Mouse (Mus musculus): ENCODE data around the gene Olfr1423. TPM values are rescaled to one million over a fixed set of nuclear protein-coding genes. Genes with fewer than 3 reads are reported as not detected.
"Not testable (repeated sequence)": the region's sequence is repeated elsewhere in the genome, so short reads cannot be mapped to it uniquely, and the experiment has no call there.

Gene Olfr1423
- not detected in 2 replicates for polyA plus RNA-seq (2012; ENCODE audit: insufficient read depth, insufficient read length, missing spikeins)

DNA sequence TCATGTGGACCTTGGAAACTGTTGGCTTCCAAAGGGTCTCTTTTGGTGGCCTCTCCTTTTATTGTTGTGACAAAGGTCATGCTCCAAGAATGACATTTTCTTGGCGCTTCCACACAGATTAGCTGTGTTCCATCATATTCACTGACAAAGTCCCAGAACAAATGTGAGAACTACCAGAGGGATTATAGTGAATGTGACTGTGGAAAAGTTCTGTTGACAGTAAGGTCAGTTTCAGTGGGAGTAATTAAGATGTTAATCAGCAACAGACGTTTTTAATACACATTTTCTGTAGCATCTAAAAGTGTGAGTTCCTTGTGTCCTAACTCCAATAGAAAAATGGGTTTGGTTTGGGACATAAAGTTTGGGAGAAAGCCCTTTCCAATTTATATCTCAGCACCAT lies at the start of gene Olfr1423:
Olfr1423 (minus strand) TSS at position 101 of the 400 bp plus-strand sequence.
- no peak within 1 kb of the TSS for H3K4me3 ChIP-seq (ENCODE audit: insufficient read depth, low read depth, low read length)
- H3K27ac ChIP-seq (replicated peaks; ENCODE audit: low read depth, low read length) = no peak within 1 kb of the TSS
- no peaks in the 10 kb centered on the region for H3K4me1 ChIP-seq (ENCODE audit: control insufficient read depth, insufficient read depth, insufficient read length, low read length)

DNA sequence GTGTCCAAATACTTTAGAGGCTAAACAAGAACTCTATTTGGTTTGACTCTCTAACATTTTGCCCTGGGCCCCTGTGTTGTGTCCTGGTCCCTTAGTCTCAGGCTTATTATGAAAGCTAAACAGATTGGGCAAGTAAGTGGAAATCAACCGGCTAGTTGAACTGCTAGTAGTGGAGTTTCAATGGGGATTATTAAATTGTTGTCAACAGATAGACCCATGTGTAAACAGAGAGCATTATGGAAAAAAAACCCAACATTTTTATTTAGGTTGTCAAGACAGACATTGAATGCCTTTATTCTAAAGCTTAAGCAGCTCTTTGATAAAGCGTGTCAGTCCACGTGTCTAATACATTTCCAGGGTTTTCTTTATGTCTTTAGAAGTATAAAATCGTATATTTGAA lies 36.5 kb upstream of the Olfr1423 start, which contains the start of gene Olfr1425:
Olfr1425 (minus strand) TSS at position 101 of the 400 bp plus-strand sequence.
- H3K4me1 ChIP-seq (ENCODE audit: control insufficient read depth, insufficient read depth, insufficient read length, low read length); H3K4me3 ChIP-seq (ENCODE audit: insufficient read depth, low read depth, low read length); H3K27ac ChIP-seq (replicated peaks; ENCODE audit: low read depth, low read length): not testable (repeated sequence)

DNA sequence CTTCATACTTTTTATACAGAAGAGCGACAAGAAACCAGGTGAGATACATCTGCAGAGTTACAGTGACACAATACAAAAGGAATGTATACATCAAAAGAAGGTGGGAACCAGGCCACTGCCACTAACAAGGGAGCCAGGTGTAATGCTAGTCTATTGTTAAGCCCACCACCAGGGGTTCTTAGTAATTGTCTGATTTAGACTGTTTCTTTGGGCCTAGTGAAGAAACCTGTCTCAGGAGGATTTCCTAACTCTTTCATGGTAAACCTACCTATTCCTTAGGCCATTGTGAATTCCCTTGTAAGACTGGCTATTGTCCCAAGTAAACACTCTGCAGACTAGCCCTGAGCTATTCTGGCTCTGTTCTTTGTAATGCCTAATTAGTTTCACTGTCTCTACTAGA lies 28.4 kb upstream of the Olfr1423 start:
- H3K4me3 ChIP-seq (ENCODE audit: insufficient read depth, low read depth, low read length); H3K4me1 ChIP-seq (ENCODE audit: control insufficient read depth, insufficient read depth, insufficient read length, low read length); H3K27ac ChIP-seq (replicated peaks; ENCODE audit: low read depth, low read length): not testable (repeated sequence)

DNA sequence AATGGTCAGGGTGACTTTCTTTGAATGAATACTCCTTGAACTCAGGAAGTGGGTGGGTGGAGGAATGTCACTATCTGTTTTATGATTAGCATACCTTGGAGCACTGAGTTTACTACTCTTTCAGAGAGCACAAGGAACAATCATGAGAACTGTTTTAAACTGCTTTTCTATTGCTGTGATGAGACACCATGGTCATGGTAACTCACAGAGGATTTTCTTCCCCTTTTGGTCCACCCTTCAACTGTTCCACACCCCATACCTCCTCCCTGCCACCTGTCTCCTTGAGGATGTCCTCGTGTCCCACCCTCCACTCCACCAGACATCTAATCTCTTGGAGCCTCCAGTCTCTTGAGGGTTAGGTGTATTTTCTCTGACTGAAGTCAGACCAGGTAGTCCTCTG lies 26.7 kb upstream of the Olfr1423 start:
- H3K4me1 ChIP-seq (ENCODE audit: control insufficient read depth, insufficient read depth, insufficient read length, low read length); H3K4me3 ChIP-seq (ENCODE audit: insufficient read depth, low read depth, low read length); H3K27ac ChIP-seq (replicated peaks; ENCODE audit: low read depth, low read length): not testable (repeated sequence)

DNA sequence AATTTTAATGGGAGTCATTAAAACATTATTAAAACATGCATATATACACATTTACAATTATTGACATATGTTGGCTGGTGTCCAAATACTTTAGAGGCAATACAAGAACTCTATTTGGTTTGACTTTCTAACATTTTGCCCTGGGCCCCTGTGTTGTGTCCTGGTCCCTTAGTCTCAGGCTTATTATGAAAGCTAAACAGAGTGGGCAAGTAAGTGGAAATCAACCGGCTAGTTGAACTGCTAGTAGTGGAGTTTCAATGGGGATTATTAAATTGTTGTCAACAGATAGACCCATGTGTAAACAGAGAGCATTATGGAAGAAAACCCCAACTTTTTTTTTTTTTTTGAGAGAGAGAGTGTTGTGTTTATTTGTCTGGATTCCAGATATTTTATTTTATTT lies 21.5 kb upstream of the Olfr1423 start, which contains the start of gene Olfr1424:
Olfr1424 (minus strand) TSS at position 101 of the 400 bp plus-strand sequence.
- not testable (repeated sequence) for H3K4me3 ChIP-seq (ENCODE audit: insufficient read depth, low read depth, low read length); H3K4me1 ChIP-seq (ENCODE audit: control insufficient read depth, insufficient read depth, insufficient read length, low read length); H3K27ac ChIP-seq (replicated peaks; ENCODE audit: low read depth, low read length)

DNA sequence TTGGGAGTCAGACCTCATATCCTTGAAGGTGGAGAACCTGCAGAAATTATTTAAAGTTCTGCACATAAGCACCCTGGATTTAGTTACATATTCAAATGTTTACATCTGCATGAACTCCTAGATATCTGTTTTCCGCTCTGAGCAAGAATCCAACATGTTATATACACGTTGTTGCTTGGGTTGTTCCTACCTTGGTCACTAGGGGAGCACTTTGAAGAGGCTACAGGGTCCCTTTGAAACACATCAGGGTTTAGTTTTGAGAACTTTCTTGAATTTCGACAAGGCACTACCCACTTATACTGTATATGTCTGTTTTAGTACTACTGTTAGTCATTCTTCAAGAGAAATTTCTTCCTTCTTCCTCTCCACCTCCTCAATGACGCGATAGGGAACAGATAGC lies 2.0 kb upstream of the Olfr1423 start:
- H3K4me1 ChIP-seq (ENCODE audit: control insufficient read depth, insufficient read depth, insufficient read length, low read length) = no peaks in the 10 kb centered on the region
- H3K4me3 ChIP-seq (ENCODE audit: insufficient read depth, low read depth, low read length) = no peak overlapping the region
- no peak overlapping the region for H3K27ac ChIP-seq (replicated peaks; ENCODE audit: low read depth, low read length)

DNA sequence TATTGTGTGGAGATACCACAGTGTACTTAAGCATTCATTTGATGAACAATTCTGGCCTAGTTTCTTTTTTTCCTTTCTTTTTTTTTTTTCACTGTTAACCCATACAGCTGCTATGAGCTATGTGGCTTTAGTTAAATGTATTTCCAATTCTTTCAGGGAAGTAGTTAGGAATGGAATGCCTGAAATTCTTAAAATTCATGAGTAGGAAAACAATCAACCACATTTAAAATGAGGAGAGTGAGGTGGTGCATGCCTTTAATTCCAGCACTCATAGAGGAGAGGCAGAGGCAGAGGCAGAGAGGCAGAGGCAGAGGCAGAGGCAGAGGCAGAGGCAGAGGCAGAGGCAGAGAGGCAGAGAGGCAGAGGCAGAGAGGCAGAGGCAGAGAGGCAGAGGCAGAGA lies 3.4 kb downstream of the Olfr1423 start:
- no peak overlapping the region for H3K27ac ChIP-seq (replicated peaks; ENCODE audit: low read depth, low read length)
- H3K4me1 ChIP-seq (ENCODE audit: control insufficient read depth, insufficient read depth, insufficient read length, low read length) = no peaks in the 10 kb centered on the region
- H3K4me3 ChIP-seq (ENCODE audit: insufficient read depth, low read depth, low read length) = no peak overlapping the region

DNA sequence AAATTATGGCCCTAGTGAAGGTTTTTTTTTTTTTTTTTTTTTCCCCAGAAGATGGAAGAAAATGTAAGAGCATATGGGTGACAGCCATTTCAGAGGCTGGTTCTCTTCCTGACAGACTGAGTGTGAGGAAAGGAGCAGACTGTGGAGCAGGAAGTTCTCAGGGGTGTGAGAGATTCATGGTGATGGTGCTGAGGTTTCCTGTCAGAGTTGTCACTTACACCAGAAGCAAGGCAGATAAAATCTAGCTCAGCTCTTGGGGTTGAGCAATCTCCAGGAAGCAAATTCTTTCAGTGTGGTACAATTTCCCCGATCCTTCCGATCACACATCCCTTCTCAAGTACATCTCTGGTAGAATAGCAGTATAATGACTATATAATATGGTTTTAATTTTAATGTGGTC lies 14.5 kb downstream of the Olfr1423 start:
- Histone ChIP-seq H3K27ac (replicated peaks; ENCODE audit: low read depth, low read length) (no peak overlapping the region), H3K4me3 (ENCODE audit: insufficient read depth, low read depth, low read length) (no peak overlapping the region), H3K4me1 (ENCODE audit: control insufficient read depth, insufficient read depth, insufficient read length, low read length) (no peaks in the 10 kb centered on the region)

DNA sequence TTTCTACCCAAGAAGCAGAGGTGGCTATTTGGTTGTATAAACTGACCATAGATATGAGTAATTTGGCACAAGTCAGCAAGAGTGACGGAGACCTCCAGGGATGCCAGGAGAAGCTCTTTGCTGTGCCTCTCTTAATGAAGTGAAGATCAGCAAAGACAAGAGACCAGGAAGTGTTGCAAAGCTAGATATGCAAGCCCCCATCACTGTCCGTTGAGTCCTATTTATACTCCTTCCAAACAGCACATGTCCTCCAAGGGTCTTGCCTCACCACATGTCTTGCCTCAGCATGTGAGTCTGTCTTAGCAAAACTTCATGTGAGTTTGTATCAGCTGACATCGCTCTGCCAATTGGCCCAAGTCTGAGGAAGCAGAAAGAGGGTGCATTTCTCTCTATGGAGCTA lies 15.8 kb downstream of the Olfr1423 start:
- H3K27ac ChIP-seq (replicated peaks; ENCODE audit: low read depth, low read length) = no peak overlapping the region
- H3K4me3 ChIP-seq (ENCODE audit: insufficient read depth, low read depth, low read length) = no peak overlapping the region
- no peaks in the 10 kb centered on the region for H3K4me1 ChIP-seq (ENCODE audit: control insufficient read depth, insufficient read depth, insufficient read length, low read length)

DNA sequence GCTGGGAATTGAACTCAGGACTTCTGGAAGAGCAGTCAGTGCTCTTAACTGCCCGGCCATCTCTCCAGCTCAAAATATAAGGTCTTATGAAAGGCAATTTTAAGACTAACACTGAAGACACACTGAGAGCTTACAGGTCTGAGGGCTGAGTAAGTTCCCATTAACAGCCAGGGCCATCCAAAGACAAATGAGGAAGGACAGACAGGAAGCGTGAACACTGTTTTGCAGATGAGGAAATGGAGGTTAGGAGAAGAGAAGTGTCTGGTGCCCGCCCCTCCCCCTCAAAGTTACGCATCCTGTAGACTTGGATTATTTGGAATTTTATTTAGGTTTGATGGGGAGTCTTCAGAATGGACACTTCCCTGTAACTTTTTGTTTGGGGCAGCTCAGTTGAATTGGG lies 17.0 kb downstream of the Olfr1423 start:
- no peak overlapping the region for H3K27ac ChIP-seq (replicated peaks; ENCODE audit: low read depth, low read length)
- H3K4me1 ChIP-seq (ENCODE audit: control insufficient read depth, insufficient read depth, insufficient read length, low read length) = no peaks in the 10 kb centered on the region
- H3K4me3 ChIP-seq (ENCODE audit: insufficient read depth, low read depth, low read length) = no peak overlapping the region

DNA sequence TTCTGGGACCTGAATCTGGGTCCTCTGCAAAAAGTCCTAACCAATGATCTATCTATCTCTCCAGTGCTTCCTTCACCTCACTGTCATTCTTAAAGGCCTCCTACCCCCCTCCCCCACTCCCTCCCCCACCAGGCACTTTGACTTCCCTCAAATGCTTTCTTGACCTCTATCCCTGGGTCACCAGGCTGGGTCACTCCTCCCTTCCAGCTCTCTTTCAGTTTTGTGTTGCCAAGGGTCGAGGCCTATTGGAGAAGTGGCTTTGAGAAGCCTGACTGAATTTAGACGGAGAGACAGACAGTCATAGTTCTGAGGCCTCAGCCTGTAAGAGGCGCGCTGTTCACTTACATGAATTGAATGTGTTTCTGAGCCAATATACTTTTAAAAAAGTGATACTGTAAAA lies 24.9 kb downstream of the Olfr1423 start:
- Histone ChIP-seq H3K4me1 (ENCODE audit: control insufficient read depth, insufficient read depth, insufficient read length, low read length) (no peaks in the 10 kb centered on the region), H3K4me3 (ENCODE audit: insufficient read depth, low read depth, low read length) (no peak overlapping the region), H3K27ac (replicated peaks; ENCODE audit: low read depth, low read length) (no peak overlapping the region)

DNA sequence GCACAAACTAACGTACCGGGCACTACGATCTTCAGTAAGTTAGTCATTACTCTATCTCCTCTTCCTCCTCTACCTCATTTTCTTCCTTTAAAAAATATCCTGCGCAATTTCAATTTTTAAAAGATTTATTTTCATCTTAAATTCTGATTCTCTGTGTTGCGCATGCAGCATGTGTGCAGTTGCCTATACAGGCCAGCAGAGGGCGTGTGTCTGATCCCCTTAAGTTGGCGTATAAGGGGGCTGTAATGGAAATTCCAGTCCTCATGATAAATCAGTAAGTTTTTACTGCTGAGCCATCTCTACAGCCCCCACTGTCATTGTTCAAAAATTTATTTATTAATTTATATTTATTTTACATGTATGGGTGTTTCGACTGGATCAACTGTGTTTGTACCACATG lies 25.4 kb downstream of the Olfr1423 start:
- no peak overlapping the region for H3K27ac ChIP-seq (replicated peaks; ENCODE audit: low read depth, low read length)
- no peak overlapping the region for H3K4me3 ChIP-seq (ENCODE audit: insufficient read depth, low read depth, low read length)
- H3K4me1 ChIP-seq (ENCODE audit: control insufficient read depth, insufficient read depth, insufficient read length, low read length) = no peaks in the 10 kb centered on the region

DNA sequence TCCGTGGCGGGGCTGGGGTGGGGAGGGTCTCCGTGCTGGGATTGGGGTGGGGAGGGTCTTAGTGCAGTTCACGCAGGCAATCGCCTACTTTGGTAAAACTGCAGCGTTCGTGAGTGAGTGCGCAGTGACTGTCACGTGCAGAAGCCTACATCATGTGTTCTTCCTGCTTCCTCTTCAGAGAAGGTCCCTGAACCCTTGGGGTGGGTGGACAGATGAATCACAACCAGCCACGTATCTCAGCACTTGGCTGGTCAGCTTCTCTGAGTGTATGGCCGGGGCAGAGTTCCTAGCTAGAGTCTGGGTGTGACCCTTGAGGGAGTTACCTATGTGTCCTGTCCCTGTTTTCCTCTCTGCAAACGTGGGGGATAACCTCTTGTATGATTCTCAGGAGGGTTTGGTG lies 27.9 kb downstream of the Olfr1423 start:
- no peaks in the 10 kb centered on the region for H3K4me1 ChIP-seq (ENCODE audit: control insufficient read depth, insufficient read depth, insufficient read length, low read length)
- H3K27ac ChIP-seq (replicated peaks; ENCODE audit: low read depth, low read length) = no peak overlapping the region; the same call in 1 of the 2 replicates
- H3K4me3 ChIP-seq (ENCODE audit: insufficient read depth, low read depth, low read length) = peak overlapping the region; percentile 8; the same call in 1 of the 2 replicates

DNA sequence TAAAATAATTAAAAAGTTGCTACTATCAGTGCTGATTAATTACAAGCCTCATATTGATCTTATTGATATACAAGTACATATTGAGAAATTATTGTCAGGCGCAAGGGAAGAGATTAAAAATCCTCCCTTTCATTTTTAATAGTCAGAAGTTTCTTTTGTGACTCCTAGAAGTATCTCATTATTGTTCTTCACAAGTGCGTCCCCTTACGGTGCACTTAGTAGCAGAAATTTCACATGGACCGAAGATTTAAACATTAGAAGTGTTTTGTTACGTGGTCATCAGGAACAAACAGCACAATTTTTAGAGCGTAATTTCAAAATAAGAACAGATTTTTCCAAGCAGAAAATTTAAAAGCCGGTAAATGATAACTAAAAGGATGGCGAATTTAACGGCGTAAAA lies 28.5 kb downstream of the Olfr1423 start:
- Histone ChIP-seq H3K4me3 (ENCODE audit: insufficient read depth, low read depth, low read length) (peak overlapping the region; percentile 49), H3K4me1 (ENCODE audit: control insufficient read depth, insufficient read depth, insufficient read length, low read length) (no peaks in the 10 kb centered on the region), H3K27ac (replicated peaks; ENCODE audit: low read depth, low read length) (no peak overlapping the region)

DNA sequence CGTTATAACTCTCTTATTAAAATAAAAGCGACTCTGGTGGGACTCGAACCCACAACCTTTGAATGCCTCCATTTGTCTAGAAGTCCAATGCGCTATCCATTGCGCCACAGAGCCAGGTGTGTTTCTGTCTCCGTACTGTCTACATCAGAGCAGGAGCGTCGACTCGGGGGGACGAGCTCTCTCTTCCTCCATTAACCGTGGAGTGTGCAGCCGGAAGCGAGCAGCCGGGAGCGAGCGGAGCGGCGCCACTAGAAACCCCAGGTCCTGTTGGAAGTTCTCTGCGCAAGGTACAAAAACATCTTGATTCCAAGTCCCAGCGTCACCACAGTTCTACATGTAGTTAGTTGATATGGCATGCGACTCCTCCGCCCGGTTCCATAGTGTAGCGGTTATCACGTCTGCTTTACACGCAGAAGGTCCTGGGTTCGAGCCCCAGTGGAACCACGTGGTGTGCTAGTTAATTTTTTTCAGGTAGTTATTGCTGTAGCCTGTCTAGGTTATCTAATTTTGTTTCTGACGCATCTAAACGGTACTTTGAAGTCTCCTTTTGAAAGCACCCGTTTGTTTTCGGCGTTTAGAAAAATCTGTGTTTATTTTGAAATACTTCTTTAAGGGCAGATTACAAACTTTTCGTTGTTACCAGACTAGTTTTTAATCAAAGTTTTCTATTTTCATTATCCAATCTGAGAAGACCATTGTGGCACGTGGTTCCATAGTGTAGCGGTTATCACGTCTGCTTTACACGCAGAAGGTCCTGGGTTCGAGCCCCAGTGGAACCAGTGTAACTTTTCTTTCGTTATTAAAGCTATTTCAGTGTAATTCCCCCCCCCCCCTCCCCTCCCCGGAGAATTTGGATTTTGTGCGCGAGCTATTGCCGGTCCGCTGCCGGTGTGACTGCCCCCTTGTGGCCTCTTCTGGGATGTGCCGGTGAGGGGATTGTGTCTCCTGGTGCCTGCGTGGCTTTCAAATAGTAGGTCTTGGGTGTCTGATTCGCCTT lies 29.3 kb downstream of the Olfr1423 start:
- Histone ChIP-seq H3K4me3 (ENCODE audit: insufficient read depth, low read depth, low read length) (peak overlapping the region; percentile 64), H3K27ac (replicated peaks; ENCODE audit: low read depth, low read length) (no peak overlapping the region), H3K4me1 (ENCODE audit: control insufficient read depth, insufficient read depth, insufficient read length, low read length) (no peaks in the 10 kb centered on the region)
